Mouse (Mus musculus): ENCODE measurements around the gene Glt28d2.

The Glt28d2 gene

DNA sequence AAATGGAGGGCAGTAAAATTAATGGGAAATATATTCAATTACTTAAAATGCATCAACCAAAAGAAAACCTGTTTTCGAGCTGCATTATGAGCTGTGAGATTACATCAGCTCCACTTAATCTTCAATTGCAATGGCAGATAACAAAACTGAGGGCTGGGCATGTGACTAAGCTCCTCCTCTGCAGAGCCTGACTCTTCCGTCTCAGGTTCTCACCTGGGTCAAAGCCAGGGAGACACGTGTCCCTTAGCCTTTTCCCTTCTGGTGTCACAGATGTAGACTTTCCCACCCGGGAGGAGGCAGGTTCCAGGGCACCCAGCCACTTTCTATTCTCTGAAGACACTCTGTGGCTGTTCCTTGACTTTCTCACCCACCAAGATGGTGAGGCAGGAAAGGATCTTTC, 58.3 kb downstream of the Glt28d2 start:
- in situ Hi-C loops (cut with MboI, MseI) = no loop called here

DNA sequence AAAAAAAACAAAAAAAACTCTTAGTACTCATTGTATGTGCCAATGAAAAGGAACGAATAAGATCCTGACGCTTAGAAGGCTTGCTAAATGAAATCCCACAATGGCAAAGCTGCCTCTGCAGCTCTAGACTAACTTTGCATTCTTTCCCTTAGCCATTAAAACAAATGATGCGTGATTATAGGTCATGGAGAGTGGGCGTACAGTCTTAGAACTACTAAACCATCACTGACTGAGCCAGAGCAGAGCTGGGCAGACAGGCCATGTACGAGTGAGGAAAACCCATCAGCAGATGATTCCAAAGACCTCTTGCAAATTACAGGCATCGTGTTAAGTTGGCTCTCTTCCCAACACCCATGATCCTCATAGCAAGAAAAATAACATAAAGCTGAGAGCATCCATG, 59.5 kb downstream of the Glt28d2 start:
- in situ Hi-C loops (cut with MboI, MseI) = no loop called here

DNA sequence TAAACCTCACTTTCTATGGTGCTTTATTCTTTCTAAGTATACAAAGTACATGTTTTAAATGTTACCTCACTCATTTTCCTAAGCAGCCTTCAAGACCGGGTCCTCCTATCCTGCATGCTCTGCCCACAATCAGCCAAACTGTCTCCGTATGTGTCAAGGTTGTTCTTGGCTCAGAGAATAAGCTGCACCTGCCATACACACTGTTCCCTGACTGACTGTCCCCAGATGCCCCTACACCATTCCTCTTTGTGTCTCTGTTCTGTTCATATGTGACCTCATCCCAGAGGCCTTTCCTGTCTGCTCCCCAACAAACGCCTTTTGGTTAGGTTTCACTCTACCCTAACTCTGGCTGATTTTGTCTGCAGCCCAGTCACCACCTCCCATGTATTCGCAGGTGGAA, 60.0 kb downstream of the Glt28d2 start:
- in situ Hi-C loops (cut with MboI, MseI) = no loop called here

GRCm38 (mm10) chr3:85820839-85821548, 66.3 kb downstream of the Glt28d2 start:
- in situ Hi-C loops (cut with MboI, MseI) = no loop called here

Data from T-helper 1 cell (primary cell).